Mouse (Mus musculus): ENCODE measurements around the gene Cyp2t4. TPM values are rescaled to one million over a fixed set of nuclear protein-coding genes. Genes with fewer than 3 reads are reported as not detected.

The Cyp2t4 gene
- total RNA-seq, 2 experiments from 2014 or later: not detected

DNA sequence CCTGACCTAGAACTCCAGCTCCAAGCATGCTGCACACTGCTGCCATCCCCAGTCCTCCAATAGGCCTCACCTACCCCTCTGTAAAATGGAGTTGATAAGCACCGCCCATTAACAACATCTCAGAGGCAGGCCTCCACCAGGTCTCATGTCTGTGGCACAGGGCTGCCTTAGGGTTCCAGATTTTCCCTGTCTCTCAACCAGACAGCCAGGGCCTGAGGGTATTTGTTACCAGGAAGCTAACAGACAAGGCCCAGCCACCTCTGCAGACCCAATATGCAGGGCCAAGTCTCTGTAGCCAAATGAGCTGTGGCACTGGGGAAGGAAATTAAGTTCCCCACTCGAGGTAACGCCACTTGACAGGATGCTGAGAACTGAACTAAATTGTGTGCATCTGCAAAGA, 7.4 kb downstream of the Cyp2t4 start:
- no peak for DNase-seq (ENCODE audit: low spot score in 2 of 2)

DNA sequence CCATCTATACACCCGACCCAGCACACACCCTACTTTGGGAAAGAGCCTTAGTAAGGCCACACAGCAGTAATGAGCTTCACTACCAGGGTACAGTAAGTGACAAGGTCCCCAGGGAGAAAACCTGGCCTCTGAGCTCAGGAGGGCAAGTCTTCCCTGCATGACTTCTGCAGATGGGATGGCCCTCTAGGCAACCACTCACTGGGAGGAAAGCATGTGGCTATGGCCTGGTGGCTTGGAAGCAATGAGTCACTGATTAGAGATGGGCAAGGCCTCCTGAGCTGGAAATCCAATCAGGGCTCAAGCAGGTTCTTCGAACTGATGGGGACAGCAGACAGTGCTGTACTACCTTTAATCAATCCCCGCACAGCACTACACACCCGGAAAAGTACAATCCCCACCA, 8.2 kb downstream of the Cyp2t4 start:
- DNase-seq (ENCODE audit: low spot score in 2 of 2): no peak

DNA sequence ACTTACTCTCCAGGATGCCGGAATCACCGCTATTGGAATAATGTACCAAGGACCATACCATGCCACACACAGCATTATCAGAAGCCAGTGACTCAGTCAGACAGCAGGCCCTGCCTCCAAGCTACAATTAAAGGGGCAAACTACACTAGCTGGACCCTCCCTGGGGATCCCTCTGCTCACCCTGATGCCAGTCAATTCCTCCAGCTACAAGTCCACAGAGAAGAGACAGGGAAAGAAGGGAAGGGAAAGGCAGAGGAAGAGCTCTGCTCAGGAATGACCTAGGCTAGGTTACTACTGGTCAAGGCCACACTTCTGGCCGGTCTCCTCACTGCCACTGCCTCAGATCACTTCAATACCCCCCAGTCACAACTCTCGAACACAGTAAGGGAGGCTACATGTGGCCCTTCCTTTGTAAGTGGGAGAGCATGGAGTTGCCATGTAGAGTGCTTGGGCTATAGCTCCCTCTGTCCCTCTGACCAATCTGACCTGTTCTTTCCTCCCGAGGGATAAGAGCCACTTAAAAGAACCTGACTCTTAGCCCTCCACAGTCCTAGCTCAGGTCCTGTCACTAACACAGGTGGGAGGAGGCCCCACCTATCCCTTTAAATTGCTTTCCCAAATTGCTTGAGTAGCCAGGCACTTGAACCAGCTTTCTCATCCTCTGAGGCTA, 9.4 kb downstream of the Cyp2t4 start:
- no peak for DNase-seq (ENCODE audit: low spot score in 2 of 2)

GRCm38 (mm10) chr7:27163450-27163805, 9.9 kb downstream of the Cyp2t4 start:
- no peak for DNase-seq (ENCODE audit: low spot score in 2 of 2)

DNA sequence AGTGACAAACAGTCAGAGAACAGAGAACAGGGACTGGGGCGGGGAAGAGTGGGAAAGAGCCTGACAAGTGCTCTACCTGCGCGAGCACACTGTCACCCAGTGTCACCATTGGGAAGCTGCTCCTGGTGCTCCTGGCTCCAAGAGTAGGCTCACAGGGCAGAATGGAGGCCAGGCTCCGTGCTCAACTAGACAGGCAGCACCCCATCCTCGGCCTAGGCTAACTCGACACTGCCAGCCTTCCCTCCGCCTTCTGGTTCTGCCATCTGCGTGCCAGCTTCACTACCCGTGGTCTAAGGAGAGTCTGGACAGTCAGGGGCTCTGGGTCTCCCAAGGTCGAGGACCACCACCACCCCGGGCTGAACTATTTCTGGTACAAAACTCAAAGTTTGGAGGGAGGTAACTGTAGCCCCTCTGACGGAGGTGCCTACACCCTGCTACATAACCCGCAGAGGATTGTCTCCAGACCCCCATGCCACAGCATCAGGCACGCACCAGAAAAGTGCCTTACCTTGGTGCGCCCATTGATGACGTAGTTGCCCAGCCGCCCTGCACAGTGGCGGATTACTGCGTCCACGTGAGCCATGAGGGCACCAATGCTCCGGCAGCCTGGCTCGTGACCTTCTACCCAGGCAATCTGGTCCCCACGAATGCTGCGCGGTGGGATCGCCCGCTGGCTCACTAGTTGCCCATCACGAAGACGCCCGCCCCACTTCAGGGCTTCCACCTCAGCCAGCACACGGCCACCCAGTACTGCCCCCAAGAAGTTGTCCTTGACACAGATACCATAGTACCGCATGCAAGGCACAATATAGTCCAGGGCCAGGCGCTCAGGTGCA, 10.8 kb downstream of the Cyp2t4 start:
- DNase-seq (ENCODE audit: low spot score in 2 of 2): no peak

DNA sequence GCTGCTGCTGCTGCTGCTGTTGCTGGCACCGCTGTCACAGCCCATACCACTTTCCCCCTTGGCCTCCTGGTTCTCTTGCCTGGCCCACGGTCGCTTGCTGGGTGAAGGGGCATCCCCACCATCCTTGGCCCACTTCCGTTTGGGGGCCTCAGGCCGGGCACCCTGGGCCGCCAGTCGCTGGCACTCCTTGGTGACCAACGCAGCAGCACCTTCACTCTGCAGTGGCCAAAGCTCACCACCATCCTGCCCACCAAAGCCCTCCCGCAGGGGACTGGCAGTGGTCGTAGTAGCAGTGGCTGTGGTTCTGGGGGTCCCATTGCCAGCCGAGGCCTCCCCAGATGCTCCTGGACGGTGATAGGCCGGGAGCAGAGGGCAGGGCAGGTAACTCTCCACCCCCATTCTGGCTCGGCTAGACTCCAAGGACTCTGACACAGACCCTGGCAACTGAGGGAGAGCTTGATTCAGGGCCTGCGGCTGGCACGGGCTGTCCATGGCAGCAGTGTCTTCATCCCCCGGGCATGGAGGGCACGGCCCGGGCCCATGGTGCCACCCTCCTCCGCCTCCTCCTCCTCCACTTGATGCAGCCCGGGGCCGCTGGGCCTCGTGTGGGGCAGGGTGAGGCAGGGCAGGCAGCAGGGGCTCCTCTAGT, 11.6 kb downstream of the Cyp2t4 start:
- no peak for DNase-seq (ENCODE audit: low spot score in 2 of 2)

DNA sequence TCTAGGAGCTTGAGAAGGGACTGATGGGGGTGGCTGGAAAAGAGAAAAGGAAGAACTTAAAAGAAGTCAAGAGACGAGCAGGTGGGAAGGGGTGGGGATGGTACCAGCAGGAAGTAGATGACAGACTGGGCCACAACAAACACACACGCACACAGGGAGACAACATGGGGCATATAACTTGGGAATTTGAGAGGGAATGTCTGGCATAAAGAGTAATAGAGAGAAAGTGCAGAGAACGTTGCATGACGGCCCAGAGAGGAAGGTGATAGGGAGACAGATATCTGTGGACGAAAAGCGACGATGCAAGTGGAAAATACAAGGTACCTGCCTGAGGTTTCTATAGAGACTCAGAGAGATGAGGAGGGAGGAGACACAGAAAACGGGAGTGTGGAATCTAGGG, 12.2 kb downstream of the Cyp2t4 start:
- DNase-seq (ENCODE audit: low spot score in 2 of 2): no peak

DNA sequence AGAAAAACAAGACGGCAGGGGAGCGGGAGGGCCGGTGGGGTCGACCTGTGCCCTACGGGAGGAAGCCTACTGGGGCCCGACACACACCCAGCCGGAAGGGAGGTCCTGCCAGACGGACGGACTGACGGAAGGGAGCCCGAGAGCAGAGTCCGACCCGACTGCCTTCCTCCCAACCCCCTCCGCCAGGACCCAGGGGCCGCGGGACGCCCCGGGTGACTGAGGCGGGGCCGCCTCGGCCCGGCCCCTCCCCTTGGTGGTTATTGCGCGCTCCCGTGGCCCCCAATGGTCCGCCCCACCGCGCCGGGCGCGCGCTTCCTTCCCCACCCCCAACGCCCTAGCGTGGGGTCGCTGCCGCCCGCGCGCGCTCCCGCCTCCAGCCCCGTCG, 12.7 kb downstream of the Cyp2t4 start:
- peak; percentile 61 to 75 for DNase-seq (ENCODE audit: low spot score in 2 of 2)

DNA sequence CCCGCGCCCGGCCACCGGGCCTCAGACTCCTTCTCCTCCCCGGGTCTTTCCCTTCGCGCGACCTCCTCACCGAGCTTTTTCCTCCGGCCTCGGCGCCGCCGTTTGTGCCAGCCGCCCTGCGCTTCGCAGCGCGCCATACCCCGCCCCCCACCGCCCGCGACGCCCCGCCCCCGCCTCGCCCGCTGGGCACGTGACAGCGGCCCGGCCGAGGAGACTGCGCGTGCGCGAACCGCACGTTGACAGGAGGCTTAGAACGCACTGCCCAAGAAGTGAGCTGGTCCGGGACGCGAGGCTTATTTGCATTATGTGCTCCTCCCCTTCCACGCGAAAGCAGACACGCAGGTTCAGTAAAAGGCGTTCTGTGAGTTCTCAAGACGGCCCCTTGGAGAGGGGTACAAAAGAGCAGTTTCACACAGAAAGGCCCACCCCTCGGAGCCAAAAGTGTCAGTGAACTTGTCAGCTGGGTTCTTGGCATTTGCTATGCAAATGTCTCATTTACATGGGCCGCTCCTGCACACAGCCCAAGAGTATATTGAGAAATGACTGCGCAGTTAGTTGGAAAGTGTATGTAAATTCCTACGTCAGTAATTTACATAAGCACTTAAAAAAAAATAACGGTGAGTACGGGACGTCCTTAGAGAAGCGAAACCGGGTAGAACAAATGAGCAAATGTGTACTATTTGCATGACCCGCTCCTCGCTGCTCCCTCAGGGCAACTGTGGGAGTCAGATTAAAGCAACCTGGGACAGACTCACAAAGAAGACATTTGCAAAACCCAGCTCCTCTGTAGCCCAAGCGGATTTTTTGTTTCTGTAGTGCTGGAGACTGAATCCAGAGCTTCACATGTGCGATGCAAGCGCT, 13.3 kb downstream of the Cyp2t4 start, which contains the start of gene Egln2:
Gene Egln2, minus strand, starts transcription at position 189 of the 861 bp plus-strand sequence.
- peak; percentile 91 to 96 for DNase-seq (ENCODE audit: low spot score in 2 of 2)

GRCm38 (mm10) chr7:27167475-27168094, 14.1 kb downstream of the Cyp2t4 start:
- no peak for DNase-seq (ENCODE audit: low spot score in 2 of 2)

- DNase-seq (ENCODE audit: low spot score in 2 of 2): no peak
Observed at GRCm38 (mm10) chr7:27168371-27168770, 14.9 kb downstream of the Cyp2t4 start.

DNA sequence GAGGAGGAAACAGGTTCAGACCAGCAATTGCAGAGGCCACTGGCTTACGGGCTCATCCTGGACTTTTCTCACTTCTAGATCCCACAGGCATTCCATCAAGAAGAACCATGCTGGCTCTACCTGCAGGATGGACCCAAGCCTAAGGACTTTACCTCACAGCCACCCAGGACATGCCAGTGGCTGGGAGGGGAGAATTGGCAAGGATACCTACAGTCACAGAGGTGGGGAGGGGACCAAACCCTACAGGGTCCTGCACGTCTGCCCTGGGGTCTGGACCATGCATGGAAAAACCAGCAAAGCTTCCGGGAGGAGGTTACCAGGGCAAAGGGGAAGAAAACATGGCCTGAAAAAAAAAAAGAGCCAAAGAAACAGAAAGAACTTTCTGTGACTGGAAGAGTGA, 17.5 kb downstream of the Cyp2t4 start:
- DNase-seq (ENCODE audit: low spot score in 2 of 2): no peak

GRCm38 (mm10) chr7:27174496-27174895, 21.0 kb downstream of the Cyp2t4 start:
- no peak for DNase-seq (ENCODE audit: low spot score in 2 of 2)

DNA sequence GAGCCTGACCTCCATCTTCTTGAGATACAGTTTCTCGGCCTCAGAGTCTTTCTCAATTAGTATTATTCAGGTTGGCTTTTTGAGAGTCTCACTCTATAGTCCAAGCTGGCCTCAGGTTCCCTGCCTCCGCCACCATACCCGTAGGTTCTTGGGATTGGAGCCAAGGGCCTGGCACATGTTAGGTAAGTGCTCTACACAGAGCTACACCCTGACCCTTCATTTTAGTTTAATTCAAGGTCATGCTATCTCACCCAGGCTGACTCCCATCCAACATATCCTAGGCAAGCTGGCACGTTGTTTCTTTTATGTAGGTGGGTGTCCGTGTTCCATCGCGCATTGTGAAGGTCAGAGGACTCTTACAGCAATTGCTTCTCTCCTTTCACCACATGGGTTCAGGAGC, 21.4 kb downstream of the Cyp2t4 start:
- DNase-seq (ENCODE audit: low spot score in 2 of 2): no peak

GRCm38 (mm10) chr7:27177942-27178323, 24.4 kb downstream of the Cyp2t4 start:
- no peak for DNase-seq (ENCODE audit: low spot score in 2 of 2)

DNA sequence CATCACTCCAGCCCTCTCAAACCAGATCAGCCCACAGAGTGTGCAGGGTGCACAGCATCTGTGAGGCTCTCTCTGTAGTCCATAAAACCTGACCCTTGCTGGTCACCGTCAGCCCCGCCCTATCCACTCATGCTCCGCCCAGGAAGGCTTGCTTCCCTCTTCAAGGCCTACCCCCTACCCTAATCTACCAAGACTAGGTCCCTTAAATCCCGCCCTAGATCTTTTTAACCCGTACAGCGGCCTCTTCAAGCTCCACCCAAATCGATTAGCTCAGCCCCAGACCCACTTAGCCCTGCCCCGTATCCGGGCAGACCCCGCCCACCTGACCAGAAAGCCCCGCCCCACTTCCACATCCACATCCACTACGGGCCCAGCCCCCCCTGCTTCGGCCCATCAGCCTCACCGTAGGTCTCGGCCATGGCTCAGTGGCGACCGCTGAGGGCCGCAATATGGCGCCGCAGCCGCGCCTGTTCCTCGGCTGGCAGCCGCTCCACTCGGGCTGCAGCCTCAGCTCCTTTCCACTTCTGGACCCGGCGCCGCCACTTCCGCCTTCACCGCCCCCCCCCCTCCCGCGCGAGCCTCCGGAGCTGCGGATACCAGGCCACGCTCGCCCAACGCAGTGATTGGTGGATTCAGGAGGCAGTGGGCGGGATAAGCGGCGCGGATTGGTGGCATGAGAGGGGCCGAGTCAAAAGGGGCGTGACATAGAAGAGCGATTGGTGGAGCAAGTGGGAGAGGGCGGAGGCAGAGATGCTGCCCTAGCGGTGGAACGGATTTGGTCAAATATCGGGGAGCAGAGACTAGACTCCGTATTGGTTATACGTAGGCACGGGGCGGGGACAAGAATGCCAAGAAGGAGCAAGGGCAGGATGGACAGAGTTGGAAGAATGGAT, 25.1 kb downstream of the Cyp2t4 start, which contains the start of gene Rab4b:
Gene Rab4b, minus strand, starts transcription at position 573 of the 893 bp plus-strand sequence.
- peak; percentile 99 to 100 for DNase-seq (ENCODE audit: low spot score in 2 of 2)

DNA sequence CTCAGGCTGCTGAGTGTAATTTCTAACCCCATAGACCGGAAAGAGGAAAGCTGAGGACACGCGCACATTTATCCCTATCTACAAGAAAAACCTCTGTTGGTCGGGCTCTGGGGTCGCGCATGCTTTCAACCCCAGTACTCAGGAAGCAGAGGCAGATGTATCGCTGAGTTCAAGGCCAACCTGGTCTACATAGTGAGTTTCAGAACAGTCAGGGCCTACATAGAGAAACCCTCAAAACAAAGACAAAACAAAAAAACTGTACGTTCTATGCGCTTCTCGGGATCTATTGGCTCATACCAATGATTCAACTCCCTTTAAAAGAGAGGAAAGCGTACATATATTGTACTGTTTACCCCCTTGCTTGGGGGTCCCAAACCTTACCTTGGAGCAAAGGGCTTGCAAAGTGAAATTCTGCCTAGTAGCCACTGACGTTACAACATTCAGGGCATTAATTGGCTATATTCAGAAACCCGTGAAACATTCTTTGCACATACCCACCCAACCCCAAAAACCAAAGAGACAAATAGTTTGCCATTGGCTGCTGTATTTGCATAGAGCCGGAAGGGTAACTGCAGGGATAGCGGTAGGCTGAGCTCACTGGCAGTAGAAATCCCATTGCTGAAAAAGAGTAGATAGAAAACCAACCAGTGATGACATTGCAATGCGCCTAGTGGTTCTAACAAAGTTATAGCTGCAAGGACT, 25.9 kb downstream of the Cyp2t4 start:
- no peak for DNase-seq (ENCODE audit: low spot score in 2 of 2)

DNA sequence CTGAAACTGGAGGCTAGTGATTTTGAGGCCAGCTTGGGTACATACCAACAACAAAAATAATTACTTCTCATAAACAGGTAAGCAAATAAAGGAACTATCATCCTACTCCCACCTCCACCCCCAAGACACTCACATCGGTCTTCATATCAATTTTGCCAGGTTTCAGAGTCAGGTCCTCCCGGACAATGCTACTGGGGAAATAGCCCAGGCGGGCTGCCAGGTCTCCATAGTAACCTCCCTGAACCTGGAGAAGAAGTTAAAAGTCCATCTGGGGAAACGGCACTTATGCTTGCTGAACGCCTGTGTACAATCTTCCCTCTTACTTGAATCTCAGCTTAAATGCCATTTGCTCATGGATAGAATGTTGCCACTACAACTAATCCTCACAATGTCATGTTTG, 26.5 kb downstream of the Cyp2t4 start:
- DNase-seq (ENCODE audit: low spot score in 2 of 2): no peak
